ENCODE assay signal across 8 mouse cellular contexts in genomic region chr4:148152547-148152946, GRCm38 (mm10). TPM values are rescaled to one million over a fixed set of nuclear protein-coding genes. Genes with fewer than 3 reads are reported as not detected.
A peak's percentile ranks its signal among the peaks of the same experiment; 100 is the strongest.
DNase-seq lines count a peak whose midpoint lies in the region; ATAC-seq and TF ChIP-seq lines count a peak whose summit lies in the region.
"Had no signal": no experiment of that assay in that cellular context is flagged by ENCODE, and none has a peak within 500 bp of the region (broad histone marks: within the 10 kb centered on the region; RNA-seq: fewer than 3 reads in every experiment).

No protein-coding gene starts in this region.

- no peak for TF ChIP-seq CTCF in embryonic fibroblast, embryonic 13.5 days (IDR thresholded peaks at IDR 0.05; ENCODE audit: borderline replicate concordance, insufficient read depth, low read length)
- no peak for TF ChIP-seq CTCF in liver, postnatal 0 days (IDR thresholded peaks at IDR 0.05; ENCODE audit: low read depth)

- H3K9me3 ChIP-seq in liver, embryonic 12.5 days (replicated peaks), result no peaks in the 10 kb centered on the region
- no peaks in the 10 kb centered on the region for H3K9me3 ChIP-seq in liver, embryonic 11.5 days (ENCODE audit: control insufficient read depth, low read length)
- no peaks in the 10 kb centered on the region for H3K9me3 ChIP-seq in liver, postnatal 0 days (ENCODE audit: low read length)

- H3K4me1 ChIP-seq in liver, embryonic 12.5 days, result peaks cover 44% of the 10 kb centered on the region
- H3K4me1 ChIP-seq in liver, embryonic 11.5 days (replicated peaks; ENCODE audit: control insufficient read depth, insufficient read depth, low read length), result peaks cover 19% of the 10 kb centered on the region
- H3K4me1 ChIP-seq in embryonic fibroblast, embryonic 13.5 days (ENCODE audit: control insufficient read depth, insufficient read depth, low read length), result peaks cover 3% of the 10 kb centered on the region; the same call in 1 of the 2 replicates
- peaks cover 13% of the 10 kb centered on the region for H3K4me1 ChIP-seq in liver, postnatal 0 days (ENCODE audit: insufficient read depth)

- H3K27me3 ChIP-seq in liver, embryonic 12.5 days (replicated peaks), result no peaks in the 10 kb centered on the region
- no peaks in the 10 kb centered on the region for H3K27me3 ChIP-seq in liver, embryonic 11.5 days (replicated peaks; ENCODE audit: control insufficient read depth, insufficient read depth, low read length)
- no peaks in the 10 kb centered on the region for H3K27me3 ChIP-seq in liver, postnatal 0 days (ENCODE audit: insufficient read depth, low read length)

- H3K4me3 ChIP-seq in liver, embryonic 12.5 days, result no peak overlapping the region
- no peak overlapping the region; the same call in 1 of the 2 replicates for H3K4me3 ChIP-seq in liver, embryonic 11.5 days (ENCODE audit: low read depth, low read length)
- H3K4me3 ChIP-seq in embryonic fibroblast, embryonic 13.5 days (ENCODE audit: insufficient read depth, low read length), result no peak overlapping the region
- H3K4me3 ChIP-seq in liver, postnatal 0 days (ENCODE audit: low read depth, low read length), result no peak overlapping the region

- peak; percentile 92 for DNase-seq in heart, adult 11 months
- no peak for DNase-seq in heart, postnatal 14 days
- DNase-seq in liver, embryonic 11.5 days (ENCODE audit: low spot score), result no peak
- no peak for DNase-seq in liver, postnatal 0 days
- DNase-seq in adrenal gland, adult 18-20 months (ENCODE audit: low spot score in 2 of 2), result no peak

- no peaks in the 10 kb centered on the region for H3K36me3 ChIP-seq in liver, embryonic 12.5 days
- no peaks in the 10 kb centered on the region for H3K36me3 ChIP-seq in liver, embryonic 11.5 days (ENCODE audit: control insufficient read depth, insufficient read depth, low read length)
- peaks cover 3% of the 10 kb centered on the region; the same call in 1 of the 2 replicates for H3K36me3 ChIP-seq in liver, postnatal 0 days (replicated peaks; ENCODE audit: insufficient read depth, low read length)

- 0 out of 2 replicates have a peak overlapping the region, but pooled peaks have one; percentile 97 for H3K4me2 ChIP-seq in liver, embryonic 12.5 days
- H3K4me2 ChIP-seq in liver, embryonic 11.5 days, result no peak overlapping the region; the same call in 1 of the 2 replicates
- no peak overlapping the region for H3K4me2 ChIP-seq in liver, postnatal 0 days (ENCODE audit: low read depth, low read length)

- TF ChIP-seq EP300 in liver, postnatal 0 days (IDR thresholded peaks at IDR 0.05; ENCODE audit: low read depth), result no peak

- intact Hi-C loops in heart, postnatal 14 days (cut with DNase I), result loop anchor here (2.0 kb wide), 2 partner anchors 14 to 38 kb away; no protein-coding TSS in a partner anchor

- no peak overlapping the region for H3K9ac ChIP-seq in liver, embryonic 12.5 days
- H3K9ac ChIP-seq in liver, embryonic 11.5 days (ENCODE audit: low read depth, low read length), result no peak overlapping the region
- H3K9ac ChIP-seq in liver, postnatal 0 days (replicated peaks), result no peak overlapping the region

- ATAC-seq in liver, embryonic 12.5 days, result no peak
- no peak for ATAC-seq in liver, embryonic 11.5 days (replicated peaks; ENCODE audit: low FRiP score)
- ATAC-seq in liver, postnatal 0 days, result no peak

- WGBS in liver, embryonic 12.5 days (ENCODE audit: insufficient replicate concordance), result 75% methylated on average over 5 of the region's 5 CpGs
- 90% methylated on average over 5 of the region's 5 CpGs for WGBS in liver, embryonic 11.5 days
- WGBS in liver, postnatal 0 days (ENCODE audit: insufficient replicate concordance), result 75% methylated on average over 5 of the region's 5 CpGs

- 0 out of 2 replicates have a peak, but pooled peaks have one; percentile 8 for TF ChIP-seq POLR2A in embryonic fibroblast, embryonic 13.5 days (IDR thresholded peaks at IDR 0.05; ENCODE audit: low read depth, low read length)

- peak overlapping the region; percentile 7; the same call in 1 of the 2 replicates for H3K27ac ChIP-seq in liver, embryonic 12.5 days
- H3K27ac ChIP-seq in liver, embryonic 11.5 days (ENCODE audit: low read depth, low read length), result no peak overlapping the region
- H3K27ac ChIP-seq in embryonic fibroblast, embryonic 13.5 days (ENCODE audit: insufficient read depth, low read length), result no peak overlapping the region
- H3K27ac ChIP-seq in liver, postnatal 0 days (ENCODE audit: low read depth), result peak overlapping the region; percentile 98

RNA-seq across cellular contexts. Expression of gene Fbxo6, which starts 0.6 kb away (rescaled TPM):
- total RNA-seq in heart, postnatal 14 days (2021), result 10 to 100 TPM; 28.3 to 30.6 TPM
- polyA plus RNA-seq in liver, embryonic 12.5 days (2016; fragmentation: Nextera tagmentation; extraction: Ambion mirVana), result 20.5 and 28.7 TPM in 2 replicates
- 30.6 and 34.4 TPM in 2 replicates for polyA plus RNA-seq in liver, embryonic 11.5 days (2014; fragmentation: Nextera tagmentation; extraction: Ambion mirVana)
- 23.2 and 30.3 TPM in 2 replicates for polyA plus RNA-seq in embryonic fibroblast, embryonic 13.5 days (2011; ENCODE audit: insufficient read length, low read depth, missing spikeins)
- polyA plus RNA-seq in liver, postnatal 0 days (2015; fragmentation: Nextera tagmentation; extraction: Ambion mirVana), result 30.1 and 32.0 TPM in 2 replicates
- 10 to 100 TPM; 38.1 to 46.5 TPM for total RNA-seq in adrenal gland, adult 18-20 months (2021)

RNA-seq across cellular contexts. Expression of gene Fbxo44, which starts 7.7 kb away (rescaled TPM):
- 10 to 100 TPM in 1 of 2 experiments, 1 to 10 TPM in 1; 9.9 to 11.0 TPM for total RNA-seq in heart, postnatal 14 days (2021)
- 1.6 and 1.7 TPM in 2 replicates for polyA plus RNA-seq in liver, embryonic 12.5 days (2016; fragmentation: Nextera tagmentation; extraction: Ambion mirVana)
- 2.9 and 3.0 TPM in 2 replicates for polyA plus RNA-seq in liver, embryonic 11.5 days (2014; fragmentation: Nextera tagmentation; extraction: Ambion mirVana)
- polyA plus RNA-seq in embryonic fibroblast, embryonic 13.5 days (2011; ENCODE audit: insufficient read length, low read depth, missing spikeins), result 9.3 and 10.6 TPM in 2 replicates
- 0.81 and 0.97 TPM in 2 replicates for polyA plus RNA-seq in liver, postnatal 0 days (2015; fragmentation: Nextera tagmentation; extraction: Ambion mirVana)
- 10 to 100 TPM; 14.1 to 21.4 TPM for total RNA-seq in adrenal gland, adult 18-20 months (2021)

RNA-seq across cellular contexts. Expression of gene Fbxo2, which starts 7.9 kb away (rescaled TPM):
- total RNA-seq in heart, postnatal 14 days (2021), result not detected
- 0.43 and 0.50 TPM in 2 replicates for polyA plus RNA-seq in liver, embryonic 12.5 days (2016; fragmentation: Nextera tagmentation; extraction: Ambion mirVana)
- 0.73 and 0.74 TPM in 2 replicates for polyA plus RNA-seq in liver, embryonic 11.5 days (2014; fragmentation: Nextera tagmentation; extraction: Ambion mirVana)
- 3.2 and 4.0 TPM in 2 replicates for polyA plus RNA-seq in embryonic fibroblast, embryonic 13.5 days (2011; ENCODE audit: insufficient read length, low read depth, missing spikeins)
- 0.19 TPM in 1 of 2 replicates, not detected in the other for polyA plus RNA-seq in liver, postnatal 0 days (2015; fragmentation: Nextera tagmentation; extraction: Ambion mirVana)
- total RNA-seq in adrenal gland, adult 18-20 months (2021), result 1 to 10 TPM; 6.7 to 9.9 TPM
- polyA plus RNA-seq: heart, embryonic 14.5 days had no signal

RNA-seq across cellular contexts. Expression of gene Draxin, which starts 22.0 kb away (rescaled TPM):
- under 1 TPM; 0.05 to 0.07 TPM for total RNA-seq in heart, postnatal 14 days (2021)
- polyA plus RNA-seq in liver, embryonic 12.5 days (2016; fragmentation: Nextera tagmentation; extraction: Ambion mirVana), result 0.08 TPM in 2 replicates
- polyA plus RNA-seq in liver, embryonic 11.5 days (2014; fragmentation: Nextera tagmentation; extraction: Ambion mirVana), result 0.12 and 0.31 TPM in 2 replicates
- polyA plus RNA-seq in embryonic fibroblast, embryonic 13.5 days (2011; ENCODE audit: insufficient read length, low read depth, missing spikeins), result 0.12 and 0.23 TPM in 2 replicates
- polyA plus RNA-seq in liver, postnatal 0 days (2015; fragmentation: Nextera tagmentation; extraction: Ambion mirVana), result 0.04 and 0.05 TPM in 2 replicates
- under 1 TPM in 1 of 2 experiments, not detected in 1; 0.07 TPM for total RNA-seq in adrenal gland, adult 18-20 months (2021)
- polyA plus RNA-seq: heart, embryonic 14.5 days had no signal

RNA-seq across cellular contexts. Expression of gene Mad2l2, which starts 22.4 kb away (rescaled TPM):
- total RNA-seq in heart, postnatal 14 days (2021), result 10 to 100 TPM; 11.5 to 12.5 TPM
- 24.2 and 25.5 TPM in 2 replicates for polyA plus RNA-seq in liver, embryonic 12.5 days (2016; fragmentation: Nextera tagmentation; extraction: Ambion mirVana)
- 41.4 and 44.7 TPM in 2 replicates for polyA plus RNA-seq in liver, embryonic 11.5 days (2014; fragmentation: Nextera tagmentation; extraction: Ambion mirVana)
- polyA plus RNA-seq in embryonic fibroblast, embryonic 13.5 days (2011; ENCODE audit: insufficient read length, low read depth, missing spikeins), result 15.5 and 30.0 TPM in 2 replicates
- polyA plus RNA-seq in liver, postnatal 0 days (2015; fragmentation: Nextera tagmentation; extraction: Ambion mirVana), result 16.9 and 18.8 TPM in 2 replicates
- 10 to 100 TPM; 20.2 to 21.6 TPM for total RNA-seq in adrenal gland, adult 18-20 months (2021)

Comparison
In these comparisons a context has a peak if more than half of its experiments do, and no peak if none do; other contexts are left out.
1. H3K27ac ChIP-seq: peak in liver, embryonic 12.5 days (single experiment) and liver, postnatal 0 days (single experiment); none in liver, embryonic 11.5 days (single experiment) and embryonic fibroblast, embryonic 13.5 days (single experiment).